Mouse (Mus musculus): ENCODE data around the gene Klhl21. TPM values are rescaled to one million over a fixed set of nuclear protein-coding genes. Genes with fewer than 3 reads are reported as not detected.

The Klhl21 gene
- polyA plus RNA-seq, 1 experiment, result not detected

- TF ChIP-seq POLR2A (IDR thresholded peaks at IDR 0.05; ENCODE audit: insufficient read depth, low read depth, low read length), result no peak
- 45% methylated on average over 10 of the region's 10 CpGs for WGBS
- Histone ChIP-seq H3K4me1 (ENCODE audit: control insufficient read depth, insufficient read depth, low read length) (peaks cover 14% of the 10 kb centered on the region), H3K4me3 (ENCODE audit: insufficient read depth, low read depth, low read length) (peak within 1 kb of the TSS; percentile 99), H3K27ac (ENCODE audit: insufficient read depth, low read depth, low read length) (no peak within 1 kb of the TSS)
Measured at GRCm38 (mm10) chr4:152038225-152038984, 29.8 kb downstream of the Klhl21 start, which contains the start of gene Tas1r1. Tas1r1 (minus strand) TSS chr4:152038568.

GRCm38 (mm10) chr4:152038985-152039830 is 30.6 kb downstream of the Klhl21 start, which contains the start of gene Nol9:
Nol9 (plus strand) TSS chr4:152039321.
- Histone ChIP-seq H3K4me3 (ENCODE audit: insufficient read depth, low read depth, low read length) (peak within 1 kb of the TSS; percentile 99), H3K27ac (ENCODE audit: insufficient read depth, low read depth, low read length) (no peak within 1 kb of the TSS), H3K4me1 (ENCODE audit: control insufficient read depth, insufficient read depth, low read length) (peaks cover 14% of the 10 kb centered on the region)
- under 1% methylated on average over 86 of the region's 86 CpGs for WGBS
- TF ChIP-seq CTCF (IDR thresholded peaks at IDR 0.05; ENCODE audit: insufficient read depth, low read depth, low read length), result peak; percentile 84
- peak; percentile 78 for TF ChIP-seq POLR2A (IDR thresholded peaks at IDR 0.05; ENCODE audit: insufficient read depth, low read depth, low read length)

GRCm38 (mm10) chr4:152039831-152040310 is 31.3 kb downstream of the Klhl21 start:
- 3% methylated on average over 25 of the region's 25 CpGs for WGBS
- TF ChIP-seq POLR2A (IDR thresholded peaks at IDR 0.05; ENCODE audit: insufficient read depth, low read depth, low read length) (no peak), CTCF (IDR thresholded peaks at IDR 0.05; ENCODE audit: insufficient read depth, low read depth, low read length) (no peak)
- Histone ChIP-seq H3K27ac (ENCODE audit: insufficient read depth, low read depth, low read length) (no peak overlapping the region), H3K4me3 (ENCODE audit: insufficient read depth, low read depth, low read length) (peak overlapping the region; percentile 99), H3K4me1 (ENCODE audit: control insufficient read depth, insufficient read depth, low read length) (peaks cover 14% of the 10 kb centered on the region)

GRCm38 (mm10) chr4:152041924-152042641 is 33.5 kb downstream of the Klhl21 start:
- 94% methylated on average over 22 of the region's 22 CpGs for WGBS
- Histone ChIP-seq H3K4me1 (ENCODE audit: control insufficient read depth, insufficient read depth, low read length) (peaks cover 14% of the 10 kb centered on the region), H3K4me3 (ENCODE audit: insufficient read depth, low read depth, low read length) (no peak overlapping the region), H3K27ac (ENCODE audit: insufficient read depth, low read depth, low read length) (no peak overlapping the region)
- no peak for TF ChIP-seq CTCF (IDR thresholded peaks at IDR 0.05; ENCODE audit: insufficient read depth, low read depth, low read length)
- no peak for TF ChIP-seq POLR2A (IDR thresholded peaks at IDR 0.05; ENCODE audit: insufficient read depth, low read depth, low read length)

GRCm38 (mm10) chr4:152043171-152043570 is 34.6 kb downstream of the Klhl21 start:
- Histone ChIP-seq H3K27ac (ENCODE audit: insufficient read depth, low read depth, low read length) (no peak overlapping the region), H3K4me3 (ENCODE audit: insufficient read depth, low read depth, low read length) (no peak overlapping the region), H3K4me1 (ENCODE audit: control insufficient read depth, insufficient read depth, low read length) (peaks cover 14% of the 10 kb centered on the region)
- TF ChIP-seq POLR2A (IDR thresholded peaks at IDR 0.05; ENCODE audit: insufficient read depth, low read depth, low read length) (no peak), CTCF (IDR thresholded peaks at IDR 0.05; ENCODE audit: insufficient read depth, low read depth, low read length) (no peak)
- WGBS, result 76% methylated on average over 3 of the region's 3 CpGs

- Histone ChIP-seq H3K4me3 (ENCODE audit: insufficient read depth, low read depth, low read length) (no peak overlapping the region), H3K27ac (ENCODE audit: insufficient read depth, low read depth, low read length) (no peak overlapping the region), H3K4me1 (ENCODE audit: control insufficient read depth, insufficient read depth, low read length) (peaks cover 14% of the 10 kb centered on the region)
- 65% methylated on average over 6 of the region's 6 CpGs for WGBS
- TF ChIP-seq POLR2A (IDR thresholded peaks at IDR 0.05; ENCODE audit: insufficient read depth, low read depth, low read length) (no peak), CTCF (IDR thresholded peaks at IDR 0.05; ENCODE audit: insufficient read depth, low read depth, low read length) (no peak)
Measured at GRCm38 (mm10) chr4:152044609-152045008, 36.0 kb downstream of the Klhl21 start.

- TF ChIP-seq POLR2A (IDR thresholded peaks at IDR 0.05; ENCODE audit: insufficient read depth, low read depth, low read length), result no peak
- no peak for TF ChIP-seq CTCF (IDR thresholded peaks at IDR 0.05; ENCODE audit: insufficient read depth, low read depth, low read length)
- peaks cover 3% of the 10 kb centered on the region; the same call in 1 of the 2 replicates for H3K4me1 ChIP-seq (ENCODE audit: control insufficient read depth, insufficient read depth, low read length)
- no peak overlapping the region for H3K4me3 ChIP-seq (ENCODE audit: insufficient read depth, low read depth, low read length)
- H3K27ac ChIP-seq (ENCODE audit: insufficient read depth, low read depth, low read length), result no peak overlapping the region
- WGBS, result 54% methylated on average over 9 of the region's 9 CpGs
Measured at GRCm38 (mm10) chr4:152062390-152063110, 53.9 kb downstream of the Klhl21 start.

- Histone ChIP-seq H3K4me1 (ENCODE audit: control insufficient read depth, insufficient read depth, low read length) (peaks cover 8% of the 10 kb centered on the region), H3K27ac (ENCODE audit: insufficient read depth, low read depth, low read length) (no peak overlapping the region), H3K4me3 (ENCODE audit: insufficient read depth, low read depth, low read length) (no peak overlapping the region)
- TF ChIP-seq CTCF (IDR thresholded peaks at IDR 0.05; ENCODE audit: insufficient read depth, low read depth, low read length) (no peak), POLR2A (IDR thresholded peaks at IDR 0.05; ENCODE audit: insufficient read depth, low read depth, low read length) (no peak)
Measured at GRCm38 (mm10) chr4:152067280-152067679, 58.7 kb downstream of the Klhl21 start.

Other genes starting within 250 kb of the Klhl21 start
- gene Camta1, start 146.9 kb upstream of the Klhl21 start, polyA plus RNA-seq (2012; ENCODE audit: insufficient read depth, insufficient read length, low replicate concordance, missing spikeins), result 363 TPM in 1 of 2 replicates, not detected in the other
- not detected in 2 replicates for gene Dnajc11, start 75.1 kb upstream of the Klhl21 start, polyA plus RNA-seq (2012; ENCODE audit: insufficient read depth, insufficient read length, low replicate concordance, missing spikeins)
- gene Thap3, start 19.8 kb upstream of the Klhl21 start, polyA plus RNA-seq (2012; ENCODE audit: insufficient read depth, insufficient read length, low replicate concordance, missing spikeins), result not detected in 2 replicates
- gene Phf13, start 12.5 kb upstream of the Klhl21 start, polyA plus RNA-seq (2012; ENCODE audit: insufficient read depth, insufficient read length, low replicate concordance, missing spikeins), result not detected in 2 replicates
- not detected in 2 replicates for gene Zbtb48, start 18.9 kb downstream of the Klhl21 start, polyA plus RNA-seq (2012; ENCODE audit: insufficient read depth, insufficient read length, low replicate concordance, missing spikeins)
- gene Tas1r1, start 29.8 kb downstream of the Klhl21 start, polyA plus RNA-seq (2012; ENCODE audit: insufficient read depth, insufficient read length, low replicate concordance, missing spikeins), result not detected in 2 replicates
- not detected in 2 replicates for gene Nol9, start 30.5 kb downstream of the Klhl21 start, polyA plus RNA-seq (2012; ENCODE audit: insufficient read depth, insufficient read length, low replicate concordance, missing spikeins)
- not detected in 2 replicates for gene Plekhg5, start 63.7 kb downstream of the Klhl21 start, polyA plus RNA-seq (2012; ENCODE audit: insufficient read depth, insufficient read length, low replicate concordance, missing spikeins)
- not detected in 2 replicates for gene Tnfrsf25, start 107.1 kb downstream of the Klhl21 start, polyA plus RNA-seq (2012; ENCODE audit: insufficient read depth, insufficient read length, low replicate concordance, missing spikeins)
- not detected in 2 replicates for gene Espn, start 143.6 kb downstream of the Klhl21 start, polyA plus RNA-seq (2012; ENCODE audit: insufficient read depth, insufficient read length, low replicate concordance, missing spikeins)
- gene Hes2, start 150.1 kb downstream of the Klhl21 start, polyA plus RNA-seq (2012; ENCODE audit: insufficient read depth, insufficient read length, low replicate concordance, missing spikeins), result not detected in 2 replicates
- gene Acot7, start 169.3 kb downstream of the Klhl21 start, polyA plus RNA-seq (2012; ENCODE audit: insufficient read depth, insufficient read length, low replicate concordance, missing spikeins), result not detected in 2 replicates

Measured in olfactory bulb, adult 2 months (tissue).